Mouse (Mus musculus): Measurements from ENCODE around the gene Rad54l2. TPM values are rescaled to one million over a fixed set of nuclear protein-coding genes. Genes with fewer than 3 reads are reported as not detected.

Rad54l2 gene
- polyA plus RNA-seq, 1 experiment from 2014 or later: 5.2 TPM

DNA sequence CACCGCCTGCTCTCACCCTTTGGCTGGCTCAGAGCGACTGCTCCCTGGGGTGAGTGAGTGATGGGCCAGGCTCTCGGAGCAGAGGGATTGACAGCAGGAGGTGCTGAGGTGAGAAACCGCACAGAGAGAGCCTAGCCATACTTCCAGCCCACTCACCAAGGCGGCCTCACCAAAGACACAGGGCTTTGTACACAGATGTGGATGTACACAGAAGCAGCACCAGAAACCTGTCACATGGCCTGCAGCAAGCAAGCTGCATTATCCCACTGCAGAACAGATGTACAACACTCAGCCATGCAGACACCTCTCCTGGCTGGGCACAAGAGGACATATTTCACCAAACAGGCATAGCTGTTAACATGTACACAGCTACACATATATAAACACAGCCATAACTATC is 131.4 kb downstream of the Rad54l2 start:
- Histone ChIP-seq H3K27ac (ENCODE audit: low read length) (no peak overlapping the region), H3K4me3 (ENCODE audit: low read depth, low read length) (no peak overlapping the region), H3K9me3 (replicated peaks; ENCODE audit: control insufficient read depth, low read length, poor library complexity, severe bottlenecking) (no peaks in the 10 kb centered on the region), H3K9ac (ENCODE audit: low read depth, low read length) (no peak overlapping the region), H3K27me3 (ENCODE audit: control insufficient read depth, insufficient read depth, low read depth, low read length) (no peaks in the 10 kb centered on the region), H3K4me1 (ENCODE audit: control insufficient read depth, insufficient read depth, low read length) (peaks cover 18% of the 10 kb centered on the region), H3K4me2 (ENCODE audit: low read length) (no peak overlapping the region), H3K36me3 (ENCODE audit: control insufficient read depth, insufficient read depth, low read length) (peaks cover 9% of the 10 kb centered on the region)
- ATAC-seq: no peak
- WGBS: 37% methylated on average over 5 of the region's 5 CpGs

DNA sequence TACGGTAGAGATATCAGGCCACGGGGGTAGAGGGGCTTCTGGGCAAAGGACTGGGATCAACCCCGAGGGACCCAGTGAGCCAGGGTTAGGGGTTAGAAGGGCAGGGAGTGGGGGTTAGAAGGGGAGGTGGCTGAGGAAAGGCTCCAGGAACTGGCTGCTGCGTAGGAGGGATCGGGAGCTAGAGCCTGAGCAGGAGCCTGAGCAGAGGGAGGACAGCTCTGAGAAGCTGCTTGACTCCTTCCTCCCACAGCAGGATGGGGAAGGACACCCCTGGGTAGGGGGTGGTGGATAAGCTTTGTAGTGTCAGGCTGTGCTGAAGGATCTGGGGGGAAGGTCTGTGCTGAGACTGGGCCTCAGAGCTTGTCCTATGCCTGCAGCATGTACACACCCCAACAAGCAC is 132.2 kb downstream of the Rad54l2 start:
- no peak overlapping the region for H3K27ac ChIP-seq (ENCODE audit: low read length)
- no peak overlapping the region for H3K4me3 ChIP-seq (ENCODE audit: low read depth, low read length)
- no peak overlapping the region for H3K9ac ChIP-seq (ENCODE audit: low read depth, low read length)
- no peaks in the 10 kb centered on the region for H3K27me3 ChIP-seq (ENCODE audit: control insufficient read depth, insufficient read depth, low read depth, low read length)
- H3K36me3 ChIP-seq (ENCODE audit: control insufficient read depth, insufficient read depth, low read length): peaks cover 7% of the 10 kb centered on the region
- WGBS: 30% methylated on average over 5 of the region's 5 CpGs
- H3K4me1 ChIP-seq (ENCODE audit: control insufficient read depth, insufficient read depth, low read length): peaks cover 23% of the 10 kb centered on the region
- no peak for ATAC-seq
- no peaks in the 10 kb centered on the region for H3K9me3 ChIP-seq (replicated peaks; ENCODE audit: control insufficient read depth, low read length, poor library complexity, severe bottlenecking)
- H3K4me2 ChIP-seq (ENCODE audit: low read length): no peak overlapping the region; the same call in 1 of the 2 replicates

DNA sequence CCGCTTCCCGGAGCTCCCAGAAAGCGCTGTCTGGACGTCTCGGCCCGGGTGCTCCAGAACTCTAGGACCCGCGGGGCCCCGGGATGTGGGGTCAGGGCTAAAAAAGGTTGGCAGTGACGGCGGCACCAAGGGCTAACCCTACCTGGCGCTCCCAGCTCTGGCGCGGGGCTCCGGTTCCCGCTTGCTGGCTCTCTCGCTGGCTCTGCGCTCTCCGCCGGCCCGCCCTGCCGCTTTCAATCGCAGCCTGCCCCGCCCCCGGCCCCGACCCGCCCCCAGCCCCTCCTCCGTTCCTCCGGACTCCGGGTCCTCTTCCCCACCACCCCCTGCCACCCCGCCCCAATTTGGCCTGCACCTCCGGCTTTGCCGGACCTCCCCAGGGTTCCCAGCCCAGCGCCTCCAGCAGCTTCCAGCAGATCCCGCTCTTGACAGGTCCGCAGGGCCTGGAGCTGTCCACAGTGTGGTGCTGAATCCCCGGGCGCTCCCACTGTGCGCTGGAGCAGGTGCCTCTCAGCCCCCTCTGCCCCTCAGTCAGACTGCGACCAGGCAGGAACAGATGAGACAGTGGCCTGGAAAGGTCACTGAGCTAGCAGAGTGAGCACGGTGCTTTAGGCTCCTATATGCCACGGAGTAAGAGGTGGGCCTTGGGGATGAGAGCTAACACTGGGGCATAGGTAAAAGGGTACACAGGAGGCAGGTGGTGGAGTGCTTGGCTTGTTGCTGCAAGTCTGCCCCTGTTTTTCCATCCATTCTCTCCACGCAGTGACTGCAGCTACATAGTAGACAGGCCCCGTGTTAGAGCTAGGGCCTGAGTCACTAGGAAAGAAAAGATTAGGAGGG is 132.9 kb downstream of the Rad54l2 start, which contains the start of gene Grm2:
Gene Grm2 (minus strand): TSS at position 199 of the 837 bp plus-strand sequence.
- Histone ChIP-seq H3K36me3 (ENCODE audit: control insufficient read depth, insufficient read depth, low read length) (peaks cover 7% of the 10 kb centered on the region; the same call in 1 of the 2 replicates), H3K9me3 (replicated peaks; ENCODE audit: control insufficient read depth, low read length, poor library complexity, severe bottlenecking) (no peaks in the 10 kb centered on the region), H3K27ac (ENCODE audit: low read length) (peak within 1 kb of the TSS; percentile 42), H3K4me3 (ENCODE audit: low read depth, low read length) (peak within 1 kb of the TSS; percentile 60), H3K27me3 (ENCODE audit: control insufficient read depth, insufficient read depth, low read depth, low read length) (no peaks in the 10 kb centered on the region), H3K9ac (ENCODE audit: low read depth, low read length) (peak within 1 kb of the TSS; percentile 83), H3K4me2 (ENCODE audit: low read length) (peak within 1 kb of the TSS; percentile 84), H3K4me1 (ENCODE audit: control insufficient read depth, insufficient read depth, low read length) (peaks cover 23% of the 10 kb centered on the region)
- WGBS: under 1% methylated on average over 30 of the region's 44 CpGs
- peak; percentile 74 for ATAC-seq

DNA sequence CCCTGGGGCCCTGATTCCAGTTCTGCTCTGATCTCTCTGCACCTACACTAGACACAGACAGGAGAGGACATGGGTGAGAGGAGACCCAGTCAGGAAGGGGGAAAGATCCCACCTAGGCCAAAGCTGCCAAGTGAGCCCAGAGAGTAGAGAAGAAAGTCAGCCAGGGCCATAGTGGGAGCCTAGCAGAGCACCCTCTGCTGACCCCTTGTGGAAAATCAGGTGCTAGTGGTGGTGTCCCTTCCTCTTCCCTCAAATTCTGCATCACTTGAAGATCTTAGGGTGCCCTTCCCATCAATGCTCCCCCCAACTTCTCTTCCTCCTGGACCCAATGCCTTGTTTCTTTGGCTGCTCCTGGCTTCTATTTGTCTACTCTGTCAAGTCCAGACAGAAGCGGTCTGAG is 136.3 kb downstream of the Rad54l2 start:
- Histone ChIP-seq H3K9ac (ENCODE audit: low read depth, low read length) (no peak overlapping the region), H3K27ac (ENCODE audit: low read length) (no peak overlapping the region), H3K4me2 (ENCODE audit: low read length) (peak overlapping the region; percentile 19; the same call in 1 of the 2 replicates), H3K9me3 (replicated peaks; ENCODE audit: control insufficient read depth, low read length, poor library complexity, severe bottlenecking) (no peaks in the 10 kb centered on the region), H3K36me3 (ENCODE audit: control insufficient read depth, insufficient read depth, low read length) (peaks cover 6% of the 10 kb centered on the region; the same call in 1 of the 2 replicates), H3K4me3 (ENCODE audit: low read depth, low read length) (no peak overlapping the region), H3K4me1 (ENCODE audit: control insufficient read depth, insufficient read depth, low read length) (peaks cover 23% of the 10 kb centered on the region), H3K27me3 (ENCODE audit: control insufficient read depth, insufficient read depth, low read depth, low read length) (no peaks in the 10 kb centered on the region)
- no peak for ATAC-seq
- 64% methylated on average over 1 of the region's 1 CpGs for WGBS

DNA sequence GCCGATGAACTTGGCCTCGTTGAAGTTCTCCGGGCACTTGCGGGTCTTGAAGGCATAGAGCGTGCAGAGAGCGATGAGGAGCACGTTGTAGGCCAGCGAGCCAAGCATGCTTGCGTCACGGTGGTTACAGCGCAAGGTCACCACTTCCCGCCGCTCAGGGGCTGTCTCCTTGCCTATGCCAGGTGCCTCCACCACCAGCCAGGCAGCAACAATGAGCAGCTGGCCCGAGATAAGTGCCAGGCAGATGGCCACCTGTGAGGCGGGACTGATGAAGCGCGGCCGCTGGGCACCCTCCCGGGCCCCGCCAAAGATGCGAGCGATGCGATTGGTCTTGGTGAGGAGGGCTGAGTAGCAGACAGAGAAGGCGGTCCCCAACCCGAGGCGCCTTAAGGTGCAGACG is 141.8 kb downstream of the Rad54l2 start:
- Histone ChIP-seq H3K9ac (ENCODE audit: low read depth, low read length) (no peak overlapping the region), H3K4me3 (ENCODE audit: low read depth, low read length) (no peak overlapping the region), H3K4me2 (ENCODE audit: low read length) (no peak overlapping the region), H3K27me3 (ENCODE audit: control insufficient read depth, insufficient read depth, low read depth, low read length) (no peaks in the 10 kb centered on the region), H3K9me3 (replicated peaks; ENCODE audit: control insufficient read depth, low read length, poor library complexity, severe bottlenecking) (no peaks in the 10 kb centered on the region), H3K27ac (ENCODE audit: low read length) (no peak overlapping the region), H3K4me1 (ENCODE audit: control insufficient read depth, insufficient read depth, low read length) (peaks cover 2% of the 10 kb centered on the region; the same call in 1 of the 2 replicates), H3K36me3 (ENCODE audit: control insufficient read depth, insufficient read depth, low read length) (peaks cover 12% of the 10 kb centered on the region)
- ATAC-seq: no peak
- WGBS: 76% methylated on average over 27 of the region's 27 CpGs

DNA sequence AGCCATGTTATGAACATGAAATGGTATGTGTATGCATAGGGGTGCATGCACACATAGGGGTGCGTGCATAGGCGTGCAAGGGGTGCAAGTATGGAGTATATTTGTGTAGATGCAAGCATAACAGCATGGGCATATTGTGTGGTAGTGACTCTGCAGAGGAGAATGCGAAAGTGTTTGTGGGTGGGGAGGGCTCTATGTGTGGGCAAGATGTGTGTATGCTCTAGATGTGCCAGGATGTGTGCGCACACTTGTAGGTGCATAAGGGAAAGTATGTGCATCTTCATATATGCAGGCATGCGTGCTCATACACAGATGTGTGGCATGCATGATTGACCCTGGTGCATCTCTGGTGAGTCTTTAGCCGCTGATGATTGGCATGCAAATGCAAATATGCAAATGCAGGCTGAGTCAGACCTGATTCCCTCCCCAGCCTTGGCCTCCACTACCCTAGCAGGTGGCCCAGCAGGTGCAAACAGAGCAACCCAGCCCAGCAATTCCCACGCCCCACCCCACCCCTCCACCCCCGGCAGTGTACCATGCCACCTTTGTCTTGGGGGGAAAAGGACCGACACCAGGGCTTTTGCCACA is 143.2 kb downstream of the Rad54l2 start:
- Histone ChIP-seq H3K9me3 (replicated peaks; ENCODE audit: control insufficient read depth, low read length, poor library complexity, severe bottlenecking) (no peaks in the 10 kb centered on the region), H3K9ac (ENCODE audit: low read depth, low read length) (no peak overlapping the region), H3K27me3 (ENCODE audit: control insufficient read depth, insufficient read depth, low read depth, low read length) (no peaks in the 10 kb centered on the region), H3K4me1 (ENCODE audit: control insufficient read depth, insufficient read depth, low read length) (no peaks in the 10 kb centered on the region), H3K4me3 (ENCODE audit: low read depth, low read length) (no peak overlapping the region), H3K4me2 (ENCODE audit: low read length) (no peak overlapping the region), H3K27ac (ENCODE audit: low read length) (no peak overlapping the region), H3K36me3 (ENCODE audit: control insufficient read depth, insufficient read depth, low read length) (peaks cover 12% of the 10 kb centered on the region)
- 77% methylated on average over 9 of the region's 9 CpGs for WGBS
- ATAC-seq: no peak

DNA sequence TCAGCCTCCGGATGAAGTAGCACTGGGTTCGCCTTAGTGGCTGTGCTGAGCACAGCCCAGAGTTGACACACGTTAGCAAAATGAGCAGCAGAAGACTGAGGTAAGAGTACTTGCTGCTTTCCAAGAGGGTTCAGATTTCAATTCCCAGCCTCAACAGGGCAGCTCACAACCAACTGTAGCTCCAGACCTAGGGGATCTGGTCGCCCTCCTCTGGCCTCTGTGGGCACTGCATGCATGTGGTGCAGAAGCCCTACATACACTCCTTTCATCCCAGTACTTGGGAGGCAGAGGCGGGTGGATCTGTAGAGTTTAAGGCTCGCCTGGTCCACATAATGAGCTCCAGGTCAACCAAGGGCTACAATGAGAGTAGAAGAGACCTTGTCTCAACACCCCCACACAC is 145.2 kb downstream of the Rad54l2 start:
- H3K4me3 ChIP-seq (ENCODE audit: low read depth, low read length): no peak overlapping the region
- no peaks in the 10 kb centered on the region for H3K27me3 ChIP-seq (ENCODE audit: control insufficient read depth, insufficient read depth, low read depth, low read length)
- H3K9ac ChIP-seq (ENCODE audit: low read depth, low read length): no peak overlapping the region
- H3K9me3 ChIP-seq (replicated peaks; ENCODE audit: control insufficient read depth, low read length, poor library complexity, severe bottlenecking): no peaks in the 10 kb centered on the region
- H3K4me1 ChIP-seq (ENCODE audit: control insufficient read depth, insufficient read depth, low read length): no peaks in the 10 kb centered on the region
- 76% methylated on average over 6 of the region's 6 CpGs for WGBS
- no peak overlapping the region for H3K4me2 ChIP-seq (ENCODE audit: low read length)
- ATAC-seq: no peak
- no peak overlapping the region for H3K27ac ChIP-seq (ENCODE audit: low read length)
- peaks cover 6% of the 10 kb centered on the region for H3K36me3 ChIP-seq (ENCODE audit: control insufficient read depth, insufficient read depth, low read length)

DNA sequence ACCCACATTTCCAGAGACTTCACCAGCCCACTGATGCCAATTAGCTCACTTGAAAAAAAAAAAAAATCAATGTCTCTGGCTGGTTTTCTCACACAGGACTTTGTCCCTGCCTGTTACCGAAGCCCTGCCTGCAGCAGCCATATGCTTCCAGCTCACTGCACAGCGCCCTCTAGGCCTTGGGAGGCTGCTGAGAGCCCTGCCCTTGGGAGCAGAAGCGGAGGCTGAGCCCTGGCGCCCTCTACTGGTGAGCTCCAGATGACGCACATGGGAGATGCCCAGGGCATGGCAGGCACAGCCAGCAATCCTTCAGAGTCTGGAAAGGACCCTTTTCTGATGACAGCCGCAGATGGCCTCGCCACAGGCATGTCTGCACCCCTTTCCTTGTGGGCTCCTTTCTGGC is 145.9 kb downstream of the Rad54l2 start:
- 31% methylated on average over 7 of the region's 7 CpGs for WGBS
- ATAC-seq: no peak

DNA sequence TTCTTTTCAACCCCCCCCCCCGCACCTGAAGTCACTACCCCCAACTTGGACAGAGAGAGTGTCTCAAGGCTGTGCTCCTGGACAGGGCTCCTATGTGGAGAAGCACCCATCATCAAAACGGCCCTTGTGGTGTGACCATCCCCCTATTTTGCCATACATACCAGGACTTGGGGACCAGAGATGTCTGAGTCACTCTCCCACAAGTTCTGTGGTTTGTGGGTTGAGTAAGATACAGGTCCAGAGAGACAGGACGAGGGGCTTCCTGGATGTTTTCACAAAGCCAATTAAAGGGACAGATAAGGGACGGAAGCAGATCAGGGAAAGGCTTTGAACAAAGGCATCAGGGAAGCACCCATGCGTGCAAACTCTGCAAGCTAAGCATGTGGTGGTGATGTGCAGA is 147.6 kb downstream of the Rad54l2 start:
- Histone ChIP-seq H3K36me3 (ENCODE audit: control insufficient read depth, insufficient read depth, low read length) (no peaks in the 10 kb centered on the region; the same call in 1 of the 2 replicates), H3K9me3 (replicated peaks; ENCODE audit: control insufficient read depth, low read length, poor library complexity, severe bottlenecking) (no peaks in the 10 kb centered on the region)

More for the DNA sequence above, 145.9 kb downstream of the Rad54l2 start:
- no peaks in the 10 kb centered on the region for H3K9me3 ChIP-seq (replicated peaks; ENCODE audit: control insufficient read depth, low read length, poor library complexity, severe bottlenecking)
- H3K27ac ChIP-seq (ENCODE audit: low read length): no peak overlapping the region
- no peaks in the 10 kb centered on the region for H3K27me3 ChIP-seq (ENCODE audit: control insufficient read depth, insufficient read depth, low read depth, low read length)
- no peak overlapping the region for H3K4me3 ChIP-seq (ENCODE audit: low read depth, low read length)
- H3K4me1 ChIP-seq (ENCODE audit: control insufficient read depth, insufficient read depth, low read length): no peaks in the 10 kb centered on the region
- no peak overlapping the region for H3K4me2 ChIP-seq (ENCODE audit: low read length)
- no peak overlapping the region for H3K9ac ChIP-seq (ENCODE audit: low read depth, low read length)
- peaks cover 6% of the 10 kb centered on the region for H3K36me3 ChIP-seq (ENCODE audit: control insufficient read depth, insufficient read depth, low read length)

More for the DNA sequence above, 147.6 kb downstream of the Rad54l2 start:
- H3K27ac ChIP-seq (ENCODE audit: low read length): no peak overlapping the region
- H3K9ac ChIP-seq (ENCODE audit: low read depth, low read length): no peak overlapping the region
- WGBS: 44% methylated on average over 5 of the region's 5 CpGs
- no peaks in the 10 kb centered on the region for H3K27me3 ChIP-seq (ENCODE audit: control insufficient read depth, insufficient read depth, low read depth, low read length)
- ATAC-seq: no peak
- H3K4me2 ChIP-seq (ENCODE audit: low read length): no peak overlapping the region
- H3K4me1 ChIP-seq (ENCODE audit: control insufficient read depth, insufficient read depth, low read length): no peaks in the 10 kb centered on the region
- no peak overlapping the region for H3K4me3 ChIP-seq (ENCODE audit: low read depth, low read length)
